Mouse (Mus musculus) embryonic fibroblast, embryonic 13.5 days (primary cell): ENCODE measurements around the gene Tspo2.
"Not testable (repeated sequence)": the region's sequence is repeated elsewhere in the genome, so short reads cannot be mapped to it uniquely, and the experiment has no call there.

Experiments used
- CTCF ChIP-seq: IDR thresholded peaks from 2 replicates; pipeline ENCODE4 v1.5.1; 2011; ENCODE audit warnings: mild to moderate bottlenecking, control low read depth, low read length, moderate library complexity, borderline replicate concordance; ENCODE audit not compliant: insufficient read depth
- POLR2A ChIP-seq: IDR thresholded peaks from 2 replicates; pipeline ENCODE4 v1.6.1; 2011; ENCODE audit warnings: low read depth, mild to moderate bottlenecking, control low read depth, low read length, moderate library complexity

DNA sequence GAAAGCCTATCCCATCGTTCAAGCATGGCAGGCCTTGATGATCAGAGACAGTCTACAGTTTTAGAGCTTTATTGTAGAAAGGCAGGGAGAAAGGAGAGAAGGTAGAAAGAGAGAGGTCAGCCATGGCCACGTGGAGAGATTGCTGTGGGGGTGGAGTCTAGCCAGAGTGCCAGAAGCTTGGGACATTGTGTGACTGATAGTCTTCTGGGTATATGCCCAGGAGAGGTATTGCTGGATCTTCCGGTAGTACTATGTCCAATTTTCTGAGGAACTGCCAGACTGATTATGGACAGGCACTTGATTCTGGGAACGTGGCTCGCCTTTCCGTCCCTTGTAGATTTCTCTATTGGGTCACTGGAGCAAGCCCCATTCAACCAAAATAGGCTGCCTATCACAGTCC lies 23.0 kb upstream of the Tspo2 start:
- not testable (repeated sequence) for TF ChIP-seq CTCF, POLR2A
